Mouse (Mus musculus): ENCODE measurements around the gene Gapvd1. TPM values are rescaled to one million over a fixed set of nuclear protein-coding genes. Genes with fewer than 3 reads are reported as not detected.

Gapvd1 gene
- total and polyA plus RNA-seq, 3 experiments = 62.4 to 174 (median 96.7) TPM

GRCm38 (mm10) chr2:34739684-34740391 lies 15.2 kb downstream of the Gapvd1 start (continued):
- TF ChIP-seq RAD21 (IDR thresholded peaks at IDR 0.05; ENCODE audit: low read depth, low read length) (no peak), MYC (IDR thresholded peaks at IDR 0.05; ENCODE audit: low read depth, low read length) (no peak)

GRCm38 (mm10) chr2:34737911-34738310 lies 17.1 kb downstream of the Gapvd1 start:
- no peaks in the 10 kb centered on the region for H3K9me3 ChIP-seq (replicated peaks; ENCODE audit: insufficient read depth, low read length)
- no peak overlapping the region for H3K9ac ChIP-seq (ENCODE audit: control insufficient read depth, low read depth, low read length, poor library complexity, severe bottlenecking)
- peaks cover 24 to 30% of the 10 kb centered on the region in 2 experiments for H3K4me1 ChIP-seq (ENCODE audit: control insufficient read depth in 1 of 2, insufficient read depth in 2 of 2, low read length in 2 of 2)
- H3K36me3 ChIP-seq (ENCODE audit: control insufficient read depth in 1 of 2, insufficient read depth in 2 of 2, low read length in 2 of 2) = peaks cover 8 to 54% of the 10 kb centered on the region in 2 experiments
- TF ChIP-seq MAZ (IDR thresholded peaks at IDR 0.05; ENCODE audit: low read depth, low read length) = no peak
- TF ChIP-seq ELF1 (IDR thresholded peaks at IDR 0.05; ENCODE audit: low read depth, low read length) = no peak
- TF ChIP-seq USF1 (IDR thresholded peaks at IDR 0.05; ENCODE audit: low read depth, low read length) = 0 out of 2 replicates have a peak, but pooled peaks have one; percentile 7
- no peak for TF ChIP-seq ETS1 (IDR thresholded peaks at IDR 0.05; ENCODE audit: low read depth, low read length)
- no peak for TF ChIP-seq TBP (IDR thresholded peaks at IDR 0.05; ENCODE audit: low read depth, low read length)
- no peak for TF ChIP-seq EP300 (IDR thresholded peaks at IDR 0.05; ENCODE audit: low read depth in 1 of 2, low read length in 2 of 2)
- H3K27ac ChIP-seq (ENCODE audit: control insufficient read depth, low read depth, low read length) = no peak overlapping the region
- H3K79me2 ChIP-seq (ENCODE audit: control insufficient read depth, insufficient read depth, low read length, poor library complexity) = peaks cover 57% of the 10 kb centered on the region
- no peaks in the 10 kb centered on the region for H3K27me3 ChIP-seq (ENCODE audit: control insufficient read depth in 1 of 2, insufficient read depth in 2 of 2, low read length in 2 of 2)
- H3K4me3 ChIP-seq (ENCODE audit: control insufficient read depth in 1 of 2, insufficient read depth in 1 of 2, low read depth in 2 of 2, low read length in 2 of 2) = no peak overlapping the region
- no peak for DNase-seq (ENCODE audit: low read depth, low spot score)

DNA sequence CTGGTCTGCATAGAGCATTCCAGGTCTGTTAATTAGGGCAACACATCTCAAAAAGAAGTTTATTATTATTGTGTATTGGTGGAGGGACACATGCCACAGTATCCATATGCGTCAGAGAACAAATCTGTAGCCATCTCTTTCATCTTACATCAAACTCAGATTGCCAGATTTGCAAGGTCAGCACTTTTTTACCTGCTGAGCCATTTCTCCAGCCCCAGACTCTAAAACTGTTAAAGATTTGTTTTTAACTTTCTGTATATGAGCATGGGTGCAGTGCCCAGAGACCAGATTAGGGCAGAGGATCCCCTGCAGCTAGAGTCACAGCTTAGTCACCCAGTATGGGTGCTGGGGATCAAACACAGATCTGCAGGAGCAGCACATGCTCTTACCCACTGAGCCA lies 18.4 kb downstream of the Gapvd1 start:
- DNase-seq (ENCODE audit: low read depth, low spot score) = no peak
- no peaks in the 10 kb centered on the region for H3K9me3 ChIP-seq (replicated peaks; ENCODE audit: insufficient read depth, low read length)
- no peak overlapping the region for H3K27ac ChIP-seq (ENCODE audit: control insufficient read depth, low read depth, low read length)
- H3K36me3 ChIP-seq (ENCODE audit: control insufficient read depth in 1 of 2, insufficient read depth in 2 of 2, low read length in 2 of 2) = peaks cover 10 to 41% of the 10 kb centered on the region in 2 experiments
- no peak overlapping the region for H3K4me3 ChIP-seq (ENCODE audit: control insufficient read depth in 1 of 2, insufficient read depth in 1 of 2, low read depth in 2 of 2, low read length in 2 of 2)
- TF ChIP-seq ZMIZ1 (IDR thresholded peaks at IDR 0.05; ENCODE audit: low read depth, low read length) = no peak
- TF ChIP-seq MAFK (IDR thresholded peaks at IDR 0.05; ENCODE audit: borderline replicate concordance, low read depth, low read length) = peak; percentile 97
- no peak overlapping the region for H3K9ac ChIP-seq (ENCODE audit: control insufficient read depth, low read depth, low read length, poor library complexity, severe bottlenecking)
- peaks cover 59% of the 10 kb centered on the region for H3K79me2 ChIP-seq (ENCODE audit: control insufficient read depth, insufficient read depth, low read length, poor library complexity)
- H3K27me3 ChIP-seq (ENCODE audit: control insufficient read depth in 1 of 2, insufficient read depth in 2 of 2, low read length in 2 of 2) = no peaks in the 10 kb centered on the region
- peaks cover 13 to 22% of the 10 kb centered on the region in 2 experiments for H3K4me1 ChIP-seq (ENCODE audit: control insufficient read depth in 1 of 2, insufficient read depth in 2 of 2, low read length in 2 of 2)

Data from MEL (cell line).